Mouse (Mus musculus): ENCODE results near the gene Ccdc191.

The Ccdc191 gene

GRCm38 (mm10) chr16:43986299-43986698 is 96.7 kb downstream of the Ccdc191 start:
- DNase-seq (ENCODE audit: low spot score), result no peak

DNA sequence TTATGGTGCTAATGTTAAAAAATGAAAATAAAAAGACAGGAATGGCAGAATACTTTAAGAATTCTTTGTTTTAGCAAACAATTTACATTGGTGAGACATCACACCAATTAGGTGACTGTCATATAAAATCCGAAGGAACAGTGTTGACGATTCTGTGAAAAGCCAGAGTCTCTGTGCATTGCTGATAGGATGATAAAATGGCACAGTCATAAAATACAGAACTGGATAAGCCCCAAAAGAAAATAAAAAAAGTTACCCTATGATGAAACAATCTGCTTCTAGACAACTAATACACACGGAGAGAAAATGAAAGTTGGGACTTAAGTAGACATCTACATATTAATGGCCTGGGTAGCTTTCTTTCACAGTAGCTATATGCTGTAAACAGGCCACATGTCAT is 105.0 kb downstream of the Ccdc191 start:
- DNase-seq (ENCODE audit: low spot score), result no peak

DNA sequence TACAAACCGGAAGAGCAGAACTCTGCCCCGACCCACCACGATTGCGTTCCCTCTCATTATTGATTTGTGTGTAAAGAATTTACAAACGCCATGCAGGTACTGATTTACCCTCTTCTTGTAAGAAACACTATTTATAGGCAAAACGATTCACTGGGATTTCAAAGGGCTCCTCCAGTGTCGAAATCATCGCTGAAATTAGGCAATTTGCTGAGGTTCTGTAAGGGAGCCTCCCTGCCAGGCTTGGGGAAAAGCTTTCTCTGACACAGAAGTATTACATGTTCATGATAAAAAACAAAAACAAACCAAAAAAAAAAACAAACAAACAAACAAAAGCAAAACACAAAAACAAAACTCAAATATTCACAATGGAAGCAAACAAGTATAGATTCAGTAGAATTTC is 109.5 kb downstream of the Ccdc191 start:
- no peak for DNase-seq (ENCODE audit: low spot score)

DNA sequence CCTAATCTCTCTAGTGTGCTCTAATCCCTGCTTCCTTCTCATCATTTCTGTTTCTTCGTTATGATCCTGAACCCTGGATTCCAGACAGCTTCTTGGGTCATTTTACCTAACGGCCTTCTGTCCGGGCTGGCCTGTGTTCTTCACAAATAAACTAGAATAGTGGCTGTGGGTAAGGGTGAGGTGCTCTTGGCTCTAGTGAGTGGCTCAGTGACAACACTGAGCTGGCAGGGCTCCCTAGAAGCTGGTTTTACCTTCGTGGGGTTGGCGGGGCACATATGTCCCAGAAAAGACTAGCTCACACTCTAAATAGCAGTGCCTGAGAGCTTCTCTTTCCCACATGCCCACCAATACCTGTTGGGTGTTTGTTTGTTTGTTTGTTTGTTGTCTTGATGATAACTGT is 109.9 kb downstream of the Ccdc191 start:
- no peak for DNase-seq (ENCODE audit: low spot score)

DNA sequence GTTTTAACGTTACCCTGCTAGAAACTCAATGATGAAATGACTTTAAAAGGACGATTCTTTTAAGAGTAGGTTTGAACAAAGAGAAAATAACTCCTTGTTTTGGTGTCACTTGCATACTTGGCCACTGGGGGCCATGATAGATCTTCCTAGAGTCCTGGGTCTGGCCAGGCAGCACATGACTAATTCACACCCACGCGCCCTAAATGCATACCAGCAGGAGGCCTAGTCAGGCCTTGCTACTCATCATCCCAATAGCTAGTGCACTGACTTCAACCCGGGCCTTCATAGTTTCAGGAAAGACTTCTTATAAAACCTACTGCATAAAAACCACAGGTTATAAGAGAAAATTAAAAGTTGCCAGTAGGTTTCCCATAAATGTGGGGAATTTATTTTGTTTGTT is 112.5 kb downstream of the Ccdc191 start:
- no peak for DNase-seq (ENCODE audit: low spot score)

DNA sequence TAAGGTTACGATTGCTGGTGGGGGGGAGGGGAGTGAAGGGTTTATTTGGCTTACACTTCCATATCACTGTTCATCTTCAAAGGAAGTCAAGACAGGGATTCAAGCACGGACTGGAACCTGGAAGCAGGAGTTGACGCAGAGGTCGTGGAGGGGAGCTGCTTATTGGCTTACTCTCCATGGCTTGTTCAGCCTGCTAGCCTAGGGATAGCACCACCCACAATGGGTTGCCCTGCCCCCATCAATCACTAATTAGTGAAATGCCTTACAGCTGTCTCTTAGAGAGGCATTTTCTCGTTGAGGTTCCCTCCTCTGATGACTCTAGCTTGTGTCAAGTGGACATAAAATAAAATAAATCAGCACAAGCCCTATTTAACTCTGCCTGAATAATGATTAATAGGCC is 121.4 kb downstream of the Ccdc191 start:
- no peak for DNase-seq (ENCODE audit: low spot score)
